Mouse (Mus musculus): ENCODE measurements around the gene Cdc42se1. TPM values are rescaled to one million over a fixed set of nuclear protein-coding genes. Genes with fewer than 3 reads are reported as not detected.

The Cdc42se1 gene
- polyA plus RNA-seq, 1 experiment from 2014 or later, result 104 TPM

DNA sequence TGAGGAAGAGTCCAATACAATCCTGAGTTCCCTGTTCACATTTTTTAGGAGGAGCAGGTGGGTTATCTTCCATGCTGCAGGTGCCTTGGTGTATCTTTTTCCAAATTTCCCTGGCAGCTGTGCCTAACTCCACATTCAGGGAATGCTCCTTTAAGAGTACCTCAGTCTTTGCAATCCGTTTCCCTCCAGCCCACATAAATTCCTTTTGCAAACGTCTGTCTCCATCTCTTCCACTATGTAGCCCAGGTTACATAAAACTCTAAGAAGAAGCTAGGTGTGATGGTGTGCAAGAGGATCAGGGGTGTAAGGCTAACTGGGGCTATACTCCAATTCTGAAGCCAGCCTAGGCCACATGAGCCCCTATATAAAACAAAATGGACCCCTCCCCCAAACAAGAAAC lies 14.6 kb downstream of the Cdc42se1 start:
- Histone ChIP-seq H3K9ac (replicated peaks; ENCODE audit: low read depth) (no peak overlapping the region), H3K27ac (ENCODE audit: low read length) (no peak overlapping the region), H3K4me3 (ENCODE audit: low read depth, low read length) (no peak overlapping the region), H3K36me3 (ENCODE audit: insufficient read depth, low read length) (no peaks in the 10 kb centered on the region), H3K9me3 (ENCODE audit: low read length) (no peaks in the 10 kb centered on the region), H3K4me2 (replicated peaks; ENCODE audit: low read depth, low read length) (no peak overlapping the region), H3K4me1 (ENCODE audit: insufficient read depth, low read depth, low read length) (no peaks in the 10 kb centered on the region), H3K27me3 (replicated peaks; ENCODE audit: insufficient read depth, low read length) (no peaks in the 10 kb centered on the region)
- TF ChIP-seq EP300 (IDR thresholded peaks at IDR 0.05) (no peak), CTCF (IDR thresholded peaks at IDR 0.05) (no peak)
- DNase-seq (ENCODE audit: low spot score) (no peak), ATAC-seq (no peak)
- 64% methylated on average over 2 of the region's 2 CpGs for WGBS

DNA sequence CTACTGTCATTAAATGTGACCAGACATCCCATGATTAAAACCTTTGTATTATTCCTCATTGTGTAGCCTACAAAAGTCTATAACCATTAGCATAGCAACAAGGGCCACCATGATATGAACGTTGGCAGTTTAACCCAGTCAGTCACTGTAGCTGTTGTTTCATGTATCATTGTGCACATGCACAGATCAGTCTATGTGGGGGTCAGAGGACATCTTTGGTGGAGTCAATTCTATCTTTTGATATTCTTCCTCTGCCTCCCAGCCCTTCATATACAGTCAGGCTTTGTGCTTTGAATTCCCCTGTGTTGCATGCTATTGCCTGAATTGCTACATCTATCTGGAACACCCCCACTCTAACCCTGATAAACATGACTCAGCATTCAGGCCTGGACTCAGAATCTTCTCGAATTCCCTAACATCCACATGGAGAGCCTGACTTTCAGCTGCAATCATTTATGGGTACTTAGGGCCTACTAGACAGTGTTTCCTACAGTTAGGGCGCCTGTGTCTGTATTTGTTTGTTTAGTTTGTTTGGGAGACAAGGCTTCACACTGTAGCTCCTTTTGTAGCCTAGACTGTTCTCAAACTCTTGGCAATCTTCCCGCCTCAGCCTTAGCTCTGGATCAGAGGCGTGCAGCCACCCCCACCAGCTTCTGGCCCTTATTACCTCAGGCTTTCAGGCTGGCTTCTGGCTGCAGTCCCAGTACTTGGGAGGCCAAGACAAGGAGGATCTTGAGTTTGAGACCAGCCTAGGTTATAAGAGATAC lies 18.1 kb downstream of the Cdc42se1 start:
- H3K27me3 ChIP-seq (replicated peaks; ENCODE audit: insufficient read depth, low read length), result no peaks in the 10 kb centered on the region
- DNase-seq (ENCODE audit: low spot score) (peak; percentile 55), ATAC-seq (peak; percentile 53)
- H3K9ac ChIP-seq (replicated peaks; ENCODE audit: low read depth), result no peak overlapping the region
- H3K36me3 ChIP-seq (ENCODE audit: insufficient read depth, low read length), result no peaks in the 10 kb centered on the region
- H3K9me3 ChIP-seq (ENCODE audit: low read length), result no peaks in the 10 kb centered on the region
- no peak for TF ChIP-seq EP300 (IDR thresholded peaks at IDR 0.05)
- TF ChIP-seq CTCF (IDR thresholded peaks at IDR 0.05), result no peak
- no peak overlapping the region for H3K27ac ChIP-seq (ENCODE audit: low read length)
- H3K4me3 ChIP-seq (ENCODE audit: low read depth, low read length), result no peak overlapping the region
- no peaks in the 10 kb centered on the region for H3K4me1 ChIP-seq (ENCODE audit: insufficient read depth, low read depth, low read length)
- no peak overlapping the region for H3K4me2 ChIP-seq (replicated peaks; ENCODE audit: low read depth, low read length)
- 66% methylated on average over 5 of the region's 5 CpGs for WGBS

DNA sequence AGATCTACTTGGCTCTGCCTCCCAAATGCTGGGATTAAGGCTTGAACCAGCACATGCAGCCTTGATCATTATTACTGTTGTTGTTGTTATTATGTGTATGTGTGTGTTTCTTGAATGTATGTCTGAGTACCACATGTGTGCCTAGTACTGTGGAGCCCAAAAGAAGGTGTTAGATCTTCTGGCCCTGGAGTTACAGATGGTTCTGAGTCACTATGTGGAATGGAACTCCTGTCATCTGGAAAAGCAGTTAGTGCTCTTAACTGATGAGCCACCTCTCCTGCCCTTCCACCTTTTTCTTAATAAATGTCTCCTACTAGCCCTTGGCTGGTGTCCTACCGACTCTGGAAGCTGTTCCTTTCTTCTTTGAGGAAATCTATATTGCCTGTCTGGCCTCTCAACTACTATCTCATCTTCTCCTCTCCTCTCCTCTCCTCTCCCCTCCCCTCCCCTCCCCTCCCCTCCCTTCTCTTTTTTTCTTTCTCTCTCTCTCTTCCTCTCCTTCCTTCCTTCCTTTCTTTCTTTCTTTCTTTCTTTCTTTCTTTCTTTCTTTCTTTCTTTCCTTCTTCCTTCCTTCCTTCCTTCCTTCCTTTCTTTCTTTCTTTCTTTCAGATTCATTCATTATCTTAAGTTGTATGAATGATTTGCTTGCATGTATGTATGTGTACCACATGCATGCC lies 19.3 kb downstream of the Cdc42se1 start:
- H3K27me3 ChIP-seq (replicated peaks; ENCODE audit: insufficient read depth, low read length), result no peaks in the 10 kb centered on the region

DNA sequence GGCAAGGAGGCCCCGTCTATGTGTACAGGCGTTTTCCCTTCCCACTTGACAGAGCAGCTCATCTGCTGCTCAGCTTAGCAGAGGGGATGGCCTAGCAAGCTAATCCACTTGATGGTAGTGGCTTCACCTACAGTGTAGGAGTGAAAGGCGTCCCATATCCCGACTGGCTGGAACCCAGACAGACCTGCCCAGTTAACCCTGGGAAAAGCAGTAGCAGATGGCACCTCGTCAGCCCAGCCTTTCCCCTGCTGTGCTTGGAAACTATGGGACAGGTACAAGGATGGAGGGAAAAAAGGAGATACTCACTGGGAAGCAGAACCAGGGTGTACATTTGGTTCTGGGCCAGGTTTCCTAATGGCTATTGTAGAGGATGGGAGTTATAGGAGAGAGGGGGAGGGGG lies 21.8 kb downstream of the Cdc42se1 start:
- Histone ChIP-seq H3K9ac (replicated peaks; ENCODE audit: low read depth) (no peak overlapping the region), H3K4me3 (ENCODE audit: low read depth, low read length) (no peak overlapping the region), H3K4me1 (ENCODE audit: insufficient read depth, low read depth, low read length) (no peaks in the 10 kb centered on the region), H3K9me3 (ENCODE audit: low read length) (no peaks in the 10 kb centered on the region), H3K36me3 (ENCODE audit: insufficient read depth, low read length) (peaks cover 8% of the 10 kb centered on the region), H3K27me3 (replicated peaks; ENCODE audit: insufficient read depth, low read length) (no peaks in the 10 kb centered on the region), H3K4me2 (replicated peaks; ENCODE audit: low read depth, low read length) (no peak overlapping the region), H3K27ac (ENCODE audit: low read length) (no peak overlapping the region)
- no peak for TF ChIP-seq CTCF (IDR thresholded peaks at IDR 0.05)
- TF ChIP-seq EP300 (IDR thresholded peaks at IDR 0.05), result no peak
- DNase-seq (ENCODE audit: low spot score) (peak; percentile 4), ATAC-seq (no peak)
- 71% methylated on average over 5 of the region's 5 CpGs for WGBS

More for the DNA sequence above, 19.3 kb downstream of the Cdc42se1 start:
- no peak overlapping the region for H3K4me3 ChIP-seq (ENCODE audit: low read depth, low read length)
- TF ChIP-seq EP300 (IDR thresholded peaks at IDR 0.05) (no peak), CTCF (IDR thresholded peaks at IDR 0.05) (no peak)
- H3K9ac ChIP-seq (replicated peaks; ENCODE audit: low read depth), result no peak overlapping the region
- 46% methylated on average over 1 of the region's 1 CpGs for WGBS
- H3K4me1 ChIP-seq (ENCODE audit: insufficient read depth, low read depth, low read length), result no peaks in the 10 kb centered on the region
- H3K27ac ChIP-seq (ENCODE audit: low read length), result no peak overlapping the region
- H3K36me3 ChIP-seq (ENCODE audit: insufficient read depth, low read length), result no peaks in the 10 kb centered on the region
- H3K9me3 ChIP-seq (ENCODE audit: low read length), result no peaks in the 10 kb centered on the region
- H3K4me2 ChIP-seq (replicated peaks; ENCODE audit: low read depth, low read length), result no peak overlapping the region
- DNase-seq (ENCODE audit: low spot score) (no peak), ATAC-seq (no peak)

DNA sequence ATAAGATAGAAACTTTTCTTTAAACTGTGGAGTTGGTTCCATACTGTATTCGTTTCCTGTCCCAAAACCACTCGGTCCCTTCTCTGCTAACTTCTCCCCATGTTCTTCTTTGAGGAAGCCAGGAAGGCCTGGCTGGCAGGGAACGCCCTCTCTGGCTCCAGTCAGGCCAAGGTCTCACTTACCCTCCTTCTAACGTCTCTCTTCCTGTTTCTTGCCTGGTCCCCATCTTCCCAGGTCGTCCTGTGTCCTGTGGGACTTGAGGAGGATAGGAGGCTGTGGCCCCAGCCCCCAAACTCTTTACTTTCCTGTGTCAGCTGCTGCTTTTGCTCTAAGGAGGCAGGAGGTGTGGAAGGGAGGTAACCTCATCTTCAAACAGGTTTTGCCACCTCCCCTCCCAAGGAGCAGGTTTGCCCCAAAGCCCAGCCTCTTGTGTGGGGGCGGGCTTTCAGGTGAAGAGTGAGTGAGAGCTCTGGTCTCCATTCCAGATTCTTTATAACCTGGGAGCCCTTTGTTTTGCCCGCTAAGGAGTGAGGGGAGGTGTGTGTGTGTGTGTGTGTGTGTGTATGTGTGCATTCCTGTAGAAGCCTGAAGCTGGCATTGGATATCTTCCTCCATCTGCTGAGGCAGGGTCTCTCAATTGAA lies 22.4 kb downstream of the Cdc42se1 start, which contains the start of gene Bnipl:
Bnipl (minus strand) TSS at position 411 of the 642 bp plus-strand sequence.
- H3K9ac ChIP-seq (replicated peaks; ENCODE audit: low read depth), result no peak within 1 kb of the TSS
- H3K36me3 ChIP-seq (ENCODE audit: insufficient read depth, low read length), result peaks cover 13% of the 10 kb centered on the region
- DNase-seq (ENCODE audit: low spot score), result peak; percentile 56
- H3K4me3 ChIP-seq (ENCODE audit: low read depth, low read length), result no peak within 1 kb of the TSS
- H3K27me3 ChIP-seq (replicated peaks; ENCODE audit: insufficient read depth, low read length), result no peaks in the 10 kb centered on the region
- no peaks in the 10 kb centered on the region for H3K4me1 ChIP-seq (ENCODE audit: insufficient read depth, low read depth, low read length)
- TF ChIP-seq EP300 (IDR thresholded peaks at IDR 0.05) (no peak), CTCF (IDR thresholded peaks at IDR 0.05) (no peak)
- no peak within 1 kb of the TSS for H3K4me2 ChIP-seq (replicated peaks; ENCODE audit: low read depth, low read length)
- 27% methylated on average over 7 of the region's 7 CpGs for WGBS
- H3K27ac ChIP-seq (ENCODE audit: low read length), result 0 out of 2 replicates have a peak within 1 kb of the TSS, but pooled peaks have one; percentile 5
- ATAC-seq, result peak; percentile 77
- no peaks in the 10 kb centered on the region for H3K9me3 ChIP-seq (ENCODE audit: low read length)

DNA sequence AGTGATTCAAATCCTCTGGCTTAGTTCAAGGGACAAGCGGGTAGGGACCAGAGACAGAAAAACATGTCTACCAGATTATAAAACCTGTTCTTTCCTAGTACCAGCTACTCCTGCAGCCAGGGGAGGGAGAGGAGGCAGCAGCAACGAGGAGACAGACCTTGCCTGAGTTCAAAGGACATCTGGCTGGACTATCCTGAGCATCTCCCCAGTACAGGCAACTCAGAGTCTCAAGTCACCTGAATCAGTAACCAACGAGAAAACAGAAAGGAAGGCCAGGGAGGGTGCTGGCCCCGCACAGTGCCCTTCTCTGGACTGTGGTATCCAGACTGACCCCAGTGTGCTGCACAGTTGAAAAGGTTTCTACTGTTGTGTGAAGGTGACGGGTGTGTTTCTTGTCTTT lies 28.4 kb downstream of the Cdc42se1 start:
- 84% methylated on average over 5 of the region's 5 CpGs for WGBS
- H3K4me3 ChIP-seq (ENCODE audit: low read depth, low read length), result no peak overlapping the region
- peaks cover 47% of the 10 kb centered on the region for H3K36me3 ChIP-seq (ENCODE audit: insufficient read depth, low read length)
- no peaks in the 10 kb centered on the region for H3K27me3 ChIP-seq (replicated peaks; ENCODE audit: insufficient read depth, low read length)
- H3K4me2 ChIP-seq (replicated peaks; ENCODE audit: low read depth, low read length), result no peak overlapping the region
- no peaks in the 10 kb centered on the region for H3K9me3 ChIP-seq (ENCODE audit: low read length)
- H3K4me1 ChIP-seq (ENCODE audit: insufficient read depth, low read depth, low read length), result no peaks in the 10 kb centered on the region
- no peak overlapping the region for H3K9ac ChIP-seq (replicated peaks; ENCODE audit: low read depth)
- ATAC-seq, result no peak
- no peak for TF ChIP-seq EP300 (IDR thresholded peaks at IDR 0.05)
- TF ChIP-seq CTCF (IDR thresholded peaks at IDR 0.05), result no peak
- no peak for DNase-seq (ENCODE audit: low spot score)
- H3K27ac ChIP-seq (ENCODE audit: low read length), result no peak overlapping the region

Measured in lung, postnatal 0 days (tissue).